Mouse (Mus musculus) hematopoietic stem cell, adult 5-6 weeks (primary cell): ENCODE measurements at regions not wholly inside any gene's neighbourhood (a gene's known extent, or its start where the extent isn't known, plus 50 kb on each side); places are given as distances from the start of the nearest gene placed in this dataset.

ENCODE experiments used
- ATAC-seq, 2 experiments: fragments of 125-278 bp in 1 of 2; replicated peaks in 1 of 2; 2 replicates each; pipeline ENCODE4 v1.8.0; 2016 to 2017; ENCODE audit warnings: inconsistent platforms in 2 of 2, mild to moderate bottlenecking in 2 of 2, moderate number of reproducible peaks in 2 of 2, low read depth in 1 of 2, moderate TSS enrichment in 1 of 2; ENCODE audit not compliant: low FRiP score in 2 of 2, poor library complexity in 2 of 2, severe bottlenecking in 2 of 2, insufficient read depth in 1 of 2, low TSS enrichment in 1 of 2

DNA sequence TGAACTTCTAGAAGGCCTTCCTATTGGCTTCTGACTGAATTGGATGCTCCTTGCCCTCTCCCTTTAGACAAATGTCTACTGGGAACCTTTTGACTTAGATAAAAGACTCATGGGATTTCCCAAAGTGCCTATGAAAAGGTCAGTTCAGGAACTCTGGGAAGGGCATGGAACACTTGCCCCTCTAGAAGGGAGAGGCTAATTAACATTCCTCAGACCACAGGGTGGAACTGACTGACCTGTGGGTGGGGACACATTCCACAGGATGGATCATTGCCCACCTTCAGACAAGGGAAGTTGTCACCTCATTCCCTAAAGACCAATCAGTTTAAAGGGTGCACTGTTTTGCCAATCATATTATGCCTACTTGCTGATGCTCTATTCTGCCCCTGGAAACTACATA lies 416.6 kb upstream of the Sox11 start:
- no peak for ATAC-seq

DNA sequence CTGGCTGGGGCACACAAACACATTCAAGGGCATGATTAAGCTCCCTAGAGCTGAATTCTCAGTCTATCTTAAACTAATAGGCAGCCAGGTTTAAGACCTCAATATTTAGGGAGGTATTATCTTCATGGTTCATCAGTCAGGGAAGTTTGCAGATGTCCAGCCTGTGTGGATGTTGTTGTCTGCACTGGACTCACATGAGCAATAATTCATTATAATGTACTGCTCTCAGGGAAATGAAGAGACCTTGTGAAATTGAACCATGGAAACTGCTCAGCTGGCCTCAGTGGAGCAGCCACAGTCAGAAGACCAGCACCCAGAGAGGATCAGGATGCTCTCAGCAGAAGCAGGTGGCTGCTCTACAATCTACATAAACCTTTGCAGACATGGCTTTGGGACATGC lies 415.3 kb upstream of the Sox11 start:
- ATAC-seq: no peak

DNA sequence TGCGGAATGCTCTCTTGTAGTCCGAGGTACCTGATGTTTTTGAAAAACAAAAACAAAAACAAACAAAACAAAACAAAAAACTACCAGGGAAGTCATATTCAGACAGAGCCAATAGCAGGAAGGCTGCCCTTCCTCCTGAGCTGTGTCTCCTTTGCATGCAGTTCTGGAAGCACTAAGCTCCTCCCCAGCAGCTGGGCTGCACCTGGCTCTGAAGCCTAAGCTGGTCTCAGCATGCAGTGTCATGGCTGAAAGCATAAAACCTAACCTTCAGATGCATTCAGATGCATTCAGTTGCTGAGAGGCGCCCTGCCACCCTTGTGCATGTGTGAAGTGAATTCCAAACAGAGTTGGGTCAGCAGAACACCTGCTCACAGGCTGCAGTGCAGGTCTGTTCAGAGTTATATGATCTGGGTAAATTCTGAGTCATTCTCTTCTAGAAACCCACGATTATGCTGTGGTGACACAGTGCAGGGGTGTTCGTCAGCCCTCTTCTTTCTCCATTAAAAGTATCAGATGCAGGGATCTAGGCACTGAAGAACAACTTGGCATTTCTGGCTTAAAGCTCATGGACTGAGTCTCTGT lies 382.3 kb upstream of the Sox11 start:
- ATAC-seq: no peak

DNA sequence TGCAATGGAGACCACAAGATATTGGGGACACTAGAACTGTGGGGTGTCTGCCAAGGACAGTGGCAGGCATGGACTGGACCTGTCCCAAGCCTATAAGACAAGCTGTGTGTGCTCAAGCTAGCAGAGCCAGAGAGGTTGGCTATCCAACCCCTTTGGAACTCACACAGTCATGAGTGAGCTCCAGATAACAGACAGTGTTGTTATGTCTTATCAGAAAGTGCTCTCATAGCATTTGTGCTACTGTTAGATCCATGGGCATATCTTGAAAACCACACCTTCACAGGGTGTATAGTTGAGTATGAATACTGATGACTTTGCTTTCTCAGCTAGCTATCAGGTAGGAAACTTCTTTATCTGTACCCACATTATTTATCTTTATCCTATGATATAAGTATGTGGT lies 338.1 kb upstream of the Sox11 start:
- ATAC-seq: peak in 1 of 2 experiments; percentile 32; a peak in 1 of 4 replicates

DNA sequence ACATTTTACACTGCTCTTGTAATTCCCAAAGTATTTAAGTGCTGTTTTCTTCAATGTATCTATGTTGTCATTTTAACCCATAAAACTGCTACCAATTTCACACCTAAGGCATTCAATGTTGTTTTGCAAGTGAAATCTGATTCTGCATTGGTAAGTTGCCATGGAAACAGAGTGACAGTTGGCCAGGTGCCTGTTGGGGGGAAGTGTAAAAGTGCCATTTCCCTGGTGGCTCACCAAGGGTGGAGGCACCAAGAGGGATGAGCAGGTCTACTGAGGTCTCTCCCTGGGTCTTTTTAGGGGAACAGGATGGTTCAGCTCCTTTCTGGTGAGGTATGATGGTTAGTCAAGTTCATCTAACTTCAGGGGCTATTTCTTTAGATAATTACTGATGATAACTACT lies 331.0 kb upstream of the Sox11 start:
- no peak for ATAC-seq

DNA sequence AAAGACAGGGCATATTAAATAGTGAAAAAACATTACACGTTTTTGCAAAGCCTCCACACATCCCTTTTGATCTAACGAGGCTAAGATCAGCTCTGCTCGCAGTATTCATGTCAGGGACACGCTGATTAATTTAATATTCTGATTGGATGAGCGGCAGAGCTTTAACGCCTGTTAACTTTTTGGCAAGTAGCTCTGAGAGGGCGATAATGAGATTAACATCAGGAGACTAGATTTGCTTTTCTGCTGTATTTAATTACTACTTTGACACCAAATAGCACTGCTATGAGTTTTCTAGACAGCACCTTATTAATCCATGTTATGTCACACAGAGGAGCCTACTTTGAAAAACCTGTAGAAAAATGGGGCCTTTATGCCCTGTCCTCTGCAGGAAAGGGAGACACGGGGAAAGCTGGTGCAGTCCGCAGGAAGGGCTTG lies 328.3 kb upstream of the Sox11 start:
- no peak for ATAC-seq

DNA sequence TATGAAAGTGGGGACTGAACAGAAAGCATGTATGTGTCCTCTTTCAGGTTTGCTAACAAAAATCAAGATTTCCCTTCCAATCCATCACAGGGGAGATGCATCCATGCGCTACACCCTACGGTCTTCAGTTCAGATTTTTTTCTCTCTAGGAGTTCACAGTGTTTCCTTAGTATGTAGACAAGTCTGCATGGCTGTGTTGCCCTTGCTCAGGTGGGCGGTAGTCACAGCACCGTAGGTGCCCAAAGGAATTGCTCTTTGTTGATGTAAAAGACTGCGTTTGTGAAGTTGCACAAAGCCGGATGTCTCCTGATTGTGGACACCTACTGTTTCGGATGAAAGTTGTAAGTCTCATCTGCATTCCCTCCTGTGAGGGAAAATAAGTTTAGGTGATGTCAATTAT lies 327.8 kb upstream of the Sox11 start:
- ATAC-seq: no peak

DNA sequence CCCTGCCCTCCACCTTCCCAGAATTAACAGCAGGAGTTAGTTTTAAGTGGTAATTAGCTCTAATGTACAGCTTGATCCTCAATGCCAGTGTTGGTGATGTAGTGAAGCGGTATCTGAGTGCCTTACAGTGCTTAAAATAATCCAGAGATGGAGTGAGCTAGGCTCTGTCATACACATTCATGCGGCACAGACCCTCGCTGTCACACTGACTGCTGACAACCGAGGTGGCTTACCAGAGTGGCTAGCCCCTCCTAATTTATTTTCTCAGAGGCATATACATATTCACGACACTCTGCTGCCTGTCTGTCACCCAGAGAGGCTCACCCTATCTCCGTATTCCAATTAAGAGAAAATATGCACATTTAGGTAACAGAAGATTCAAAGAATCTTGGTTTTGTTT lies 327.2 kb upstream of the Sox11 start:
- ATAC-seq: no peak

DNA sequence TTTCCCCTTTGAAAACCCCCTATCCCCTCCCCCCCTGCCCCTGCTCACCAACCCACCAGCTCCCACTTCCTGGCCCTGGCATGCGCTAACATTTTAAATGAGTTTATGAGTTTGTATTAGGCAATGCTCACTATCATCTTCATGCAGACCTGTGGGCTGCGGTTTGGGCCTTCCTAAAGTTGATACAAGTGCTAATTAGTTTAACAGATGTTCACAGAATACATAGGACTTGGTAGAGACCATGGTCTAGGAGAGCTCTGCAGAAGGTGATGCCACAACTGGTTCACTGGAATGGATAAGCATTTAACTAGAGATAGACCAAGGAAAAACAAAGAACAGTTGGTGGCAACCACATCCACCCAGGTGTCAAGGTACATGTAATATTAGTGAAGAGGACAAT lies 324.1 kb upstream of the Sox11 start:
- peak; percentile 69 to 85 for ATAC-seq

DNA sequence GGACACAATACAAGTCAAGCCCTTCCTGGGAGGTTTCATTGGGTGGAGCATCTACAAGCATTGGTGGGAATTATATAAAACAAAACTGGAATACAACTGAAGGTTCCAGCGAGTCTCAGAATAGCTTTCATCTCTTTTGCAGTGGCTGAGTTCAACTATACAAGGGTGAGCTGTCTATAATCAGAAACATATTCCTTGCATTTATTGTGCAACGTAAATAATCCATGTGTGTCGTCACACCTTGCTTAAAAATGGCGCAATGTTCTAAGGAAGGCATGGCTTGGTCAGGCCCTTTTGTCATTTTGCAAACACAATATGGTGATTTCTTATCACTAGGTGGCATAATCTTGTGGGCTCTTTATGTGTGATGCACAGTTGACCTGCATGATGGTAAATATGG lies 320.8 kb upstream of the Sox11 start:
- ATAC-seq: no peak

DNA sequence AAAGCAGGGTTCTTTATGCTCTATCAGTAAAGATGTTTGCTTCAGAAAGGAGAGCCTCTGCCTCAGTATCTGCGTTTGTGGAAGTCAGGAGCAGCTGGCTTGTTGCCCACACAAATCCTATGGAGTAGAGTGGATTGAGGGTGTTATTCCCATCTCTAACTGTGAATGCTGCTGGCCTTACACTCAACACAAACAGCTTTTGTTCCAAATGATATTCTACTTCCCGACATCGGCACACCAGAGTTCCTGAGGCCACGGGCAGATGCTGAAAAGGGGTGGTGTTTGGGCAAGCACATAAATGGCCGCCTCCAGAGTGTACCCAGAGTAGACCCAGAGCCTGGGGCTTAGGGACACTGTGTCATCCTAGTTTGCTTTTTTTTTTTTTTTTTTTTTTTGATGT lies 320.3 kb upstream of the Sox11 start:
- no peak for ATAC-seq

DNA sequence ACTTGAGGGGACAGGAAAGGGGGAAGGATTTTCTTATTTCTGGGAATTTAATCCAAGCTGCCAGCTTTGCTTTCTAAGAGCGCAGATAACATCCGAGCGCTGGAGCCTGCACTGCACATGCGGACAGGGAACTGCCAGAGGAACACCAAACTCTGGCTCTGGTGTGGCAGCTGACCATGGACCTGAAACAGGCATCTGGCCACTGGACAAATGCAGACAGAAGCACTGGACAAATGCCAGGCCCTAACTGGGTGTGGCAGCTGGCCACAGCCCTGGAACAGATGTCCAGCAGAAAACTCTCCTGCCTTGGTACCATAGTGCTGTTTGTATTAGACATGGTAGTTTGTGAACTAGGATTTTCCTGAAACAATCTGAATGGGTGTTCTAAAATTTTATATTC lies 315.2 kb upstream of the Sox11 start:
- ATAC-seq: no peak

DNA sequence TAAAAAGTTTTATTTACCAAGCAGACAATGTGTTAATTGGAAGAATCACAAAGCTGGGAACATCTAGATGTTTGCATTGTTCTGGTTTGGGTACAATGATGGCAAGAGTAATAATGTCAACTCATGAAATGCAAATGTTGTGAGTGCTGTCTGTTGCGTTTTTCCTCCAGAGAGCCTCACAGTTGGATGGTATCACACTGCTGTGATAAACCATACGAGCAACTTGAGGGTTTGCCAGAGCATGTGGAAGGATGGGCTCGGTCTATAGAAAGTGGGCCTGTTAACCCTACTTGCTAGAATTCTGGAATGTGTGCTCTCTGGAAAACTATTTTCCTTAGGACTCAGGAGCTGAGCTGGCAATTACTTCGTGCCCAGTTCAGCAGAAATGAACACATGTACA lies 311.2 kb upstream of the Sox11 start:
- no peak for ATAC-seq

DNA sequence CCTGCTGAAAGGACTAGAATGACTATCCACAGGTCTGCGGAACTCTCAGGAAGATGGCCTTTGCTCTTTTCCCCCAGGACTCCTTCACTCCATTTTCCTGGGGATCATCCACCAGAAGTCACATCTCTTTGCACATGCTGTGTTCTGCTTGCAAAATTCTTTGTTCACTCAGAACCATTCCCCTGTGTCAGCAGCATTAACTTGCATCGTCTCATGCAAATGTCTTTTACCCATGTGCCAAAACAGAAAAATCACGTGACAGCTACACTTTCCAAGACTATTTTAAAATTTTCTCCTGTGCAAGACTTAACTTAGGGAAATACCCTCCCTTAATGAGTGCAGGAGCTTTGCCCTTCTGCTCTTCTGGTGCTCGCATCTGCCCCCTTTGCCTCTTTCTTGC lies 306.2 kb upstream of the Sox11 start:
- ATAC-seq: no peak

DNA sequence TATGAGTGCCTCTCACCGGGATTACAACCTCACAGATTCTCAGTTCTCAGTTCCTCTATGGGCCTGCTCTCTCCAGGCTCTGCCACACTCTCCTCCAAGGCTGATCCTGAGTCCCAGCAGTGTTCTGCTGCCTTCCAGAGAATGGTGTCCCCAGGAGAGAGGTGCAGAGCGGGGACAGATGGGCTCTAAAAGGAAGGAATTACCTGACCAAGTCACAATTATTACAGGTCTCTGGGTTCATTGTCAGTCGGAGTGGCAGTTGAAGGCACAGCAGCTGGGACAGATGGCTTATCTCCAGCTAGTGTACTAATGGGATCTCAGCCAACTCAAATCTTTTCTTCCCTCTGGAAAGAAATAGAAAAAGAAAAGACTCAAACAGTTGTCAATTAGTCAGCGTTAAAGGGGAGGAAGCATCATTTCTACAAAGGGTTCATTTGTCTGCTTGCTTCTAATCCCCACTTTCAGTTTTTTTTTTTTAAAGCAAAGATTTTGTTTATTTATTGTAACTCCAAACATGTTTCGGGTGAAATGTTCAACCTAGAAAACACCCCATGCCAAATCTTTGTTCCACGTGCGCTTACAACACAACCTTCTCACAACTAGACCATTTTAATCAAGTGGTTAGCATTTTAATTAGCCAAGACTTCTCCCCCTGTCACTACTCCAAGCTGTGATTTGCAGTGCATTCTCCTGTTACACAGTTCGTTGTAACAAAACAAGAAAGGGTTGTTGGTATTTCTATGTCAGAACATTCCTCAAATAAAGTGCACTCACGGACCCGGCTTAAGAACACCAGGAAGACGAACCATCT lies 304.3 kb upstream of the Sox11 start:
- ATAC-seq: no peak

DNA sequence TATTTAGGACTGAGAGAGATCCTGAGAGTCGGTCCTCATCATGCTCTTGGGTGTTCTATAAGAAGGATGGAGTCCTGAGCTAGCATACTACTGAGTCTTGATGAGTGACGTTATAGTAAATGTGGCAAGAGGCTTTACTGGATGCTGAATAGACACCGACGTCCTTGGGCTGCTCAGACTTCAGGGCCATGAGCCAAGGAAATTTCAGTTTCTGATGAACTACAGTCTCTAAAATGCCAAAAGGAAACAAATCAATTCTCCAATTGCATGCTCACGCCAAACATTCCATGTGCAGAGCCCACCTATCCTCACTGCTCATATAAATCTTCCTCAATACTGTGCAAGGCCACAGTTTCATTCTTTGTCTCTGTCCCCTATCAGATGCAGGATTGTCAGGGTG lies 277.2 kb upstream of the Sox11 start:
- ATAC-seq: no peak

DNA sequence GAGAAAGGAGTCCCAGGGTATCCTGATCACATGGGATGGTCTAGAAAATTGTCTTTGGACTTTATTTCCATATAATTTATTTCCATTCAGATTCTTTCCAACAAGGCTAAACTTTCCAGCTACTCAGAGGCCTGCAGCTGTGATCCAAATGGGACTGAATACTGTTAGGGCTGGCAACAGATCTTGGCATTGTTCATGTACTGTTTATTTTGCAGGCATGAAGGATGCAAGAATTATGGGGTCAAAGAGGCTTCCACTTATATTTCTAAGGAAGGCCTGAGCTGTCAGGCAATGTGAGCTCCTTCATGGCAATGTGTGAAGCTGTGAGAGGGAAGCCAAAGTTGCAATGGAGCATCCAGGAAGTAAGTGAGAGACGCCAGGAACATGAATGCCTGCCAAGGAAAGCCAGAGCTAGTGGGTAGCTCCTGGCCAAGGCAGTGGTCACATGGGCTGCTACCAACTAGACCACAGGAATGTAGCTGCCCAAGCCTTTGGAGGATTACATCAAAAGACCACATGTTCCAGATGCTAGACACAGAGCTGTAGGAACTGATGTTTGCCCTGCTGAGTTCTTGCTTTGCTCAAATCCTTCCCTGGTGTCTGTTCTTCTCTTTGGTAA lies 261.8 kb upstream of the Sox11 start:
- ATAC-seq: no peak

DNA sequence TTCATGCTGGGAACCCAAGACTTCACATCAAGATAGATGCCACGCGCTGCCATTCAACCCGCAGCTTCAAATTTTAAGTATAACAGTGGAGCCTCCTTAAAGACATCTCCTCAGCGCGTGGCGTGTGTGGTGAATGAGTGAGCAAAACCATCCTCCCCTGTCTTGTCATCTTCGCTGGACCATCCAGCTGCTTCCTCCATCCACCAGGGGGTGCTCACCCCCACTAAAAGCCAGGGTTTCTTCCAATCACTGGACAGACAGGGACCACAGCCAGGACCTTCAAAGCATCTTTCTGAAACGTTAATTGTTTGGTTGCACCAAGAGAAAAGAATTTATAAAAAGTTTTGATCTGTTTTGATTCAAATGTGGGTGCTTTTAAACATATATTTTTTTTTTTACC lies 256.8 kb upstream of the Sox11 start:
- 0 out of 4 replicates have a peak, but pooled peaks of 1 of the 2 experiments have one; percentile 37 for ATAC-seq

DNA sequence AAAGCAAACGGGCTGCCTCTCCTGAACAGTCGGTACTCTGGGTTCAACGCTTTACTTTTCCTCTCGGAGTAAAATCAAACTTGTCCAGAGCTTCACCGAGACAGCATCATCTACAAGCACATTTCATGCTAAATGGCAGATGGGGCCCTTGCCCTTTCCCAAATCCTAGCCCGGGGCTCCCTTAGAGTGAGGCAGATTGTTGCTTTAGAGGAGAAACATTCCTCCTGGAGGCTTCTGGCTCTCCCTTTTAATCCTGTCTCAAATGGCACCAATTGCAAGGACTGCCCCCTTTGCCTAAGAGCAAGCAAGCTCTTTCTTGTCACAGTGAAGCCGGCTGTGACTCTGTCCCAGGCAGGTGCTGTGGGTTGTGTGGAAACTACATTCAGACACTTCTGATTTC lies 255.5 kb upstream of the Sox11 start:
- no peak for ATAC-seq
